Mouse (Mus musculus) midbrain, embryonic 12.5 days (tissue): ENCODE results near the gene Cyp26a1. TPM values are rescaled to one million over a fixed set of nuclear protein-coding genes. Genes with fewer than 3 reads are reported as not detected.

ENCODE experiments used
- ATAC-seq: fragments of 200-750 bp; cut with Nextera tagmentation; 2 replicates; pipeline ENCODE4 v1.8.0; 2017; ENCODE audit warnings: low read depth, moderate TSS enrichment, moderate library complexity; ENCODE audit not compliant: low FRiP score
- H3K27ac ChIP-seq: fragments of 300-500 bp; sonication (generic); replicated peaks from 2 replicates; pipeline ENCODE4 v1.5.1; 2016; ENCODE audit warnings: mild to moderate bottlenecking
- H3K27me3 ChIP-seq: fragments of 300-500 bp; sonication (generic); 2 replicates; pipeline ENCODE4 v1.6.1; 2016; ENCODE audit warnings: mild to moderate bottlenecking
- H3K36me3 ChIP-seq: fragments of 300-500 bp; sonication (generic); 2 replicates; pipeline ENCODE4 v1.6.1; 2016
- H3K4me1 ChIP-seq: fragments of 300-500 bp; sonication (generic); 2 replicates; pipeline ENCODE4 v1.6.1; 2016
- H3K4me2 ChIP-seq: fragments of 300-500 bp; sonication (generic); replicated peaks from 2 replicates; pipeline ENCODE4 v1.6.1; 2016; ENCODE audit warnings: mild to moderate bottlenecking, moderate library complexity
- H3K4me3 ChIP-seq: fragments of 300-500 bp; sonication (generic); 2 replicates; pipeline ENCODE4 v1.5.1; 2016; ENCODE audit warnings: mild to moderate bottlenecking
- H3K9ac ChIP-seq: fragments of 300-500 bp; sonication (generic); replicated peaks from 2 replicates; pipeline ENCODE4 v1.6.1; 2016; ENCODE audit warnings: mild to moderate bottlenecking, moderate library complexity
- H3K9me3 ChIP-seq: fragments of 300-500 bp; sonication (generic); 2 replicates; pipeline ENCODE4 v1.6.1; 2016; ENCODE audit warnings: mild to moderate bottlenecking
- WGBS: fragments of 180-500 bp; shearing (Covaris S2); methylation state at CpG from one replicate; pipeline ENCODE4 v1.1.7; 2016; 5-methylcytosine and 5-hydroxymethylcytosine counted together
- polyA plus RNA-seq: library from polyadenylated mRNA; unstranded; fragments of >200 nt; fragmentation: Nextera tagmentation; extraction: Ambion mirVana; gene quantifications from 2 replicates; pipeline ENCODE4 v1.2.1, GENCODE M21; 2016

Cyp26a1 gene
- polyA plus RNA-seq, 1 experiment from 2014 or later, result 0.19 TPM

DNA sequence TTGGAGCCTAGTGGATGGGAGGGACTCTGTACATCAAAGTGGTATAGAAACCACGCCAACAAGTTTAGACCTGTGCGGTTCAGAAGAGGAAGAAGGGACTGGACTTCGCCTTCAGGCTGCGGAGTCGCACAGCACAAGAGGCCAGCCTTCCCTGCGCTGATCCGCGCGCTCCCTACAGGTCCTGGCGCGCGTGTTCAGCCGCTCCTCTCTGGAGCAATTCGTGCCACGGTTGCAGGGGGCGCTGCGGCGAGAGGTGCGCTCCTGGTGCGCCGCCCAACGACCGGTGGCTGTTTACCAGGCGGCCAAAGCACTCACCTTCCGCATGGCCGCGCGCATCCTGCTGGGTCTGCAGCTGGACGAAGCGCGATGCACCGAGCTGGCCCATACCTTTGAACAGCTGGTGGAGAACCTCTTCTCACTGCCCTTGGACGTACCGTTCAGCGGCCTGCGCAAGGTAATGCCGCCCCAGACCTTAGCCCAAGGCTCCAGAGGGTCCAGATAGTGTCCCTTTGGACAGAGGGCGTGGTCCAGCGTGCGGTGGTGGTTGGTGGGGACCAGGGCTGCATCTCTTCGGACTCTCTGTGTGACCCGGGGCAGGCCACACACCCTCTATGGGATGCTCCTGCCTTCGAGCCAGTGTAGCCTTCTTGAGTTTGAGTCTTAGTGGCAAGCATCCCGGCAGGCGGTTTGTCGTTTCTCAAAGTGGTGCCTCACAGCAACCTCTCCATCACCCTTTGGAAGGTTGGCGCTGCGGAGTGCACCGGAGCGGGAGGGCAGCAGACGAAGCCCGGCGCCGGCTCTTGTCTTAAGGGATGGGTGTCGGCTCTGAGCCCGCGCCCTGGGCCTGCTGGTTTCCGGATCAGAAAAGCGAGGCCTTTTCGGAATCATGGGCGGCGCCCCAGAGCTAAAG, 10.4 kb upstream of the Cyp26a1 start:
- Histone ChIP-seq H3K4me1 (peaks cover 13% of the 10 kb centered on the region), H3K4me2 (no peak overlapping the region), H3K9me3 (no peaks in the 10 kb centered on the region), H3K4me3 (0 out of 2 replicates have a peak overlapping the region, but pooled peaks have one; percentile 0), H3K27ac (no peak overlapping the region), H3K36me3 (no peaks in the 10 kb centered on the region), H3K9ac (no peak overlapping the region), H3K27me3 (peaks cover 98% of the 10 kb centered on the region)
- WGBS, result 3% methylated on average over 62 of the region's 62 CpGs
- no peak for ATAC-seq

DNA sequence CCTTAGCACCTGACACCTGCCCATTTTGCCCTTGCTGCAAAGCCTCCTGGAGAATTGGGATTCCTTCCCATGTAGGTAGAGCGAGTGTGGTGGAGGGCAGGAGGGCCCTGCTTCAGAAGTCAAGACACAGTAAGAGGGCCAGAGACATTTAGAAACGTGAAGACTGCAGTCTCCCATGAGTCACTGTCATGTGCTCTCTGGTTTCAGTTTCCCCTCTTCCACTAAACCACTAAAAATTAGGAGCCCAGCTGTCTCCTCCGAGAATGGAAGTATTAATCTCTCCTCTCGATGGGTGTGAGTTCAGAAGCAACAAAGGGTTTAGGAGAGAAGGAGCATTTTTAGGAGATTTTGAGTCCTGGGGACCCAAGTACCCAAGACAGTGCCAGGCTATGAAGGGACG, 8.1 kb upstream of the Cyp26a1 start:
- Histone ChIP-seq H3K27ac (no peak overlapping the region), H3K36me3 (no peaks in the 10 kb centered on the region), H3K4me3 (no peak overlapping the region), H3K4me1 (peaks cover 19% of the 10 kb centered on the region), H3K9me3 (no peaks in the 10 kb centered on the region), H3K9ac (no peak overlapping the region), H3K27me3 (peaks cover 100% of the 10 kb centered on the region), H3K4me2 (no peak overlapping the region)
- ATAC-seq, result no peak
- 58% methylated on average over 5 of the region's 5 CpGs for WGBS

DNA sequence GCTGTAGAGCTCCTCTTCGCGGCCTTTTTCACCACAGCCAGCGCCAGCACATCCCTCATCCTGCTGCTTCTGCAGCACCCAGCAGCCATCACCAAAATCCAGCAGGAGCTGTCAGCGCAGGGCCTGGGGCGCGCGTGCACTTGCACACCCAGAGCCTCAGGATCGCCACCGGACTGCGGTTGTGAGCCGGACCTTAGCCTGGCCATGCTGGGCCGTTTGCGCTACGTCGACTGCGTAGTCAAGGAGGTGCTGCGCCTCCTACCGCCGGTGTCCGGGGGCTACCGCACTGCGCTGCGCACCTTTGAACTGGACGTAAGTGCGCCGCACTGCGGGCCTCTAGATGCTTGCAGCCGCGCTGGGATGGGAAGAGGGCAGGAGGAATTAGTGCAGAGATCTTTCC, 6.9 kb upstream of the Cyp26a1 start:
- Histone ChIP-seq H3K36me3 (no peaks in the 10 kb centered on the region), H3K4me1 (peaks cover 14% of the 10 kb centered on the region), H3K27me3 (peaks cover 100% of the 10 kb centered on the region), H3K4me2 (peak overlapping the region; percentile 41), H3K4me3 (peak overlapping the region; percentile 15; the same call in 1 of the 2 replicates), H3K9me3 (no peaks in the 10 kb centered on the region), H3K9ac (no peak overlapping the region), H3K27ac (no peak overlapping the region)
- ATAC-seq, result no peak
- 2% methylated on average over 29 of the region's 29 CpGs for WGBS

DNA sequence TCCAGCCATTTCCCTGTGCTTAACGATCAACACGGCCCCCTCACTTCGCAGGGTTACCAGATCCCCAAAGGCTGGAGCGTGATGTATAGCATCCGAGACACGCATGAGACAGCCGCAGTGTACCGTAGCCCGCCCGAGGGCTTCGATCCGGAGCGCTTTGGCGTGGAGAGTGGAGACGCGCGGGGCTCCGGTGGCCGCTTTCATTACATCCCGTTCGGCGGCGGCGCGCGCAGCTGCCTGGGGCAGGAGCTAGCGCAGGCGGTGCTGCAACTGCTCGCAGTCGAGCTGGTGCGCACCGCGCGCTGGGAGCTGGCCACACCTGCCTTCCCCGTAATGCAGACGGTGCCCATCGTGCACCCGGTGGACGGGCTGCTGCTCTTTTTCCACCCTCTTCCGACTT, 4.7 kb upstream of the Cyp26a1 start:
- H3K9ac ChIP-seq, result no peak overlapping the region
- peaks cover 23% of the 10 kb centered on the region for H3K4me1 ChIP-seq
- H3K9me3 ChIP-seq, result no peaks in the 10 kb centered on the region
- H3K36me3 ChIP-seq, result no peaks in the 10 kb centered on the region
- ATAC-seq, result peak; percentile 55; the same call in 1 of the 2 replicates
- H3K4me2 ChIP-seq, result peak overlapping the region; percentile 51
- no peak overlapping the region for H3K27ac ChIP-seq
- H3K27me3 ChIP-seq, result peaks cover 100% of the 10 kb centered on the region
- peak overlapping the region; percentile 35 for H3K4me3 ChIP-seq
- 2% methylated on average over 40 of the region's 40 CpGs for WGBS

DNA sequence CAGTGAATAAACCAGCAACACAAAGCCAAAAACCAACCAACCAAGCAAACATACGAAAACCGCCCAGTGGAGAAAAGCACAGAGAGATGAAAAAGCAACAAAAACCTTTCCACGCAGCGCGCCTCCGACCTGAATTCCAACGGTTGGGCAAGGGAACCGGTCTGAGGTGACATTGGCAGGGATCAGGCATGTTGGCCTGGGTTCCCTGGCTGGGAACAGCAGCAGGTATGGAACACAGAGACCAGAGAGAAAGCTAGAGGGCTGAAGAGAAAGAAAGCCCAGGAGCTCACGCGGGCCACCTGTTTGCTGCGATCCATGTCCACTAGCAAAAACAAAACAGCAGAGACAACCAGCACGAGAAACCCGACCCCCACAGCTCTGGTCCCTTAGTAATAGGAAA, 2.5 kb upstream of the Cyp26a1 start:
- no peaks in the 10 kb centered on the region for H3K9me3 ChIP-seq
- peaks cover 100% of the 10 kb centered on the region for H3K27me3 ChIP-seq
- H3K27ac ChIP-seq, result no peak overlapping the region
- H3K9ac ChIP-seq, result no peak overlapping the region
- no peak overlapping the region for H3K4me2 ChIP-seq
- no peaks in the 10 kb centered on the region for H3K36me3 ChIP-seq
- H3K4me1 ChIP-seq, result peaks cover 33% of the 10 kb centered on the region
- WGBS, result 29% methylated on average over 13 of the region's 13 CpGs
- no peak for ATAC-seq
- no peak overlapping the region for H3K4me3 ChIP-seq

DNA sequence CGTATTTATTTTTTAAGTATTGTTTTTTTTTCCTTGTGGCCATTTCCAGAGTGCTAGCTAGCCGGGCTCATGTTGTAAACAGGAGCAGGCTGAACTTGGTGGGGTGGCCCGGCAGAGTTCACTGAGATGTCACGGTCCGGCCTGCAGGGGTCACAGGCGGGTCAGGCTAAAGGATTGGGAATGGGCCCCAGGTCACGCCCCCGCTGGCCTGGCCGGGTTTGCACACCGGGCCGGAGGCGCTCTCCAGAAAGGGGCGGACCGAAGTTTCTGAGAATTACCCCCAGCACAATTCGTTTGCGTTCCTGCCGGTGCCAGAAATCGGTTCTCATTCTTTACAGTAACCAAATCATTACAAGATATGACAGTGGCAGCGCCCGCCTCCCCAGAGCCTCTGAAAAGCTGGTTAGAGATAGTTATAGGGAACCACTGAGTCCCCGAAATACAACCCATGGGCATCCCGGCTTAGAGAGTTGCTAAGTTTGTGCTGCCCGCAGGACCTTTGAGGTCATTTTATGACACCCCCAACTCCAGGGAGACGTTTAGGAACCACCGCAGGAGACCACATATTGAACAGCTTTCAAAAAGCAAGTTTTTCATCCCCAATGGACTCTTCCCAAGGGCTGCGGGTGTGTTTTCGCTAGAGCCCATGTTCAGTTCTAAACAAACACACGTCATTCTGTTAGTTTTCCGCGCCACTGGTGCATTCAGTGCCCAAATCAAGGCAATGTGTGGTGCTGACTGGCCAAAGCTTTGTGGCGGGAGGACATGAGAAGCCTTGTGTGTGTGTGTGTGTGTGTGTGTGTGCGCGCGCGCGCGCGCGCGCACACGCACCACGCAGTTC, 1.6 kb upstream of the Cyp26a1 start:
- peaks cover 29% of the 10 kb centered on the region for H3K4me1 ChIP-seq
- no peak for ATAC-seq

DNA sequence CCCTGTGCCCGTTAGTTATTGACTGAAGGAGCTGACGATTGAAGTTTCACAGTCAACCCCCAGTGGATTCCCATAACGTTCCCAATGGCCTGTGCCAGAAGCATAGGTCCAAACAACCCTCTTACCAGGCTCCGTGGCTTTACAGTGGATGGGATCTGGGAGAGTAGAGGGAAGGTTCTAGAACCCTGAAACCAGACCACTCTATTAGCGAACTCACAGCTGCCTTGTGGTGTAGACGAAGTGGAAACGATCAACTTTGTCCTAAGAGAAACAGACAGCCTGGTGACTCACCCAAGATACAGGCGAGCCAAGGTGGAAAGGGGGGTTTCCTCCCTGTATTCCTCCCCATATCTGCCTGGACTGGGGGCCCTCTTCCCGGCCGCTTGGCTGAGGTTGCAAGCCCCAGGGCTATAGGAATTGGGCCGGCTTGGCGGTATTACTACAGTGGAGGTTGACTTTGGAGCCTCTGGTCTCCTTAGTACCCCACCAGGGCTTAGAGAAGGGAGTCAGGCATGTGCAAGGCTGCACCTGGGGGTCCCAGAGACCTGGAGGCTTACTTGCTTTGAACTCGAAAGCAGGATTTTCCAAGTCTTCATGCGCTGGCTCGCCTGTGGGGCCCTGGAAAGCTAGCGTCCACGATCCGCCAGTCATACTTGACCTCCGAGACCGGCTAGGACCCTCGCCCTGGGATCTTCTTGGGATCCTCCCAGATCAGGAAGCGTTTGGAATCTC, 829 bp upstream of the Cyp26a1 start:
- ATAC-seq, result no peak
- Histone ChIP-seq H3K9me3 (no peaks in the 10 kb centered on the region), H3K4me3 (0 out of 2 replicates have a peak overlapping the region, but pooled peaks have one; percentile 31), H3K9ac (no peak overlapping the region), H3K36me3 (no peaks in the 10 kb centered on the region), H3K4me1 (peaks cover 29% of the 10 kb centered on the region), H3K27me3 (peaks cover 98% of the 10 kb centered on the region), H3K27ac (no peak overlapping the region), H3K4me2 (peak overlapping the region; percentile 48)
- 2% methylated on average over 22 of the region's 22 CpGs for WGBS

More for the DNA sequence above, 1.6 kb upstream of the Cyp26a1 start:
- Histone ChIP-seq H3K9me3 (no peaks in the 10 kb centered on the region), H3K36me3 (no peaks in the 10 kb centered on the region), H3K4me2 (peak overlapping the region; percentile 29; the same call in 1 of the 2 replicates), H3K9ac (no peak overlapping the region), H3K27me3 (peaks cover 100% of the 10 kb centered on the region), H3K4me3 (0 out of 2 replicates have a peak overlapping the region, but pooled peaks have one; percentile 4), H3K27ac (no peak overlapping the region)
- 5% methylated on average over 42 of the region's 42 CpGs for WGBS

DNA sequence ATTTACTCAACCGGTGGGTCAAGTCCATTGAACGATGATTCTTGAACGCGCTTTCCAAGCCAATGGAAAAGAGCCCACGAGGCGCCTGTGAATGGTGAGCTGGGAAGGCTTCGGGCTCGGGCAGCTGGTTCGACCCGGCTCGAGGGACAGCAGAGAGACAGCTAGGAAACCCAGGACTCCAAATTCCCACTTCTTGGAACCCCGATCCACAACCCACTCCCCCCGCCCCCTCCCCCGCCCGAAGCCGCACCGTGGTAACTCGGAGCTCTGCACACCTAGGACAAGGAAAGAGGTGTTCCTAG, 312 bp upstream of the Cyp26a1 start:
- under 1% methylated on average over 18 of the region's 18 CpGs for WGBS
- H3K9ac ChIP-seq, result no peak overlapping the region
- no peak for ATAC-seq
- H3K27me3 ChIP-seq, result peaks cover 98% of the 10 kb centered on the region
- no peaks in the 10 kb centered on the region for H3K9me3 ChIP-seq
- peak overlapping the region; percentile 48 for H3K4me2 ChIP-seq
- H3K36me3 ChIP-seq, result no peaks in the 10 kb centered on the region
- H3K27ac ChIP-seq, result no peak overlapping the region
- peaks cover 29% of the 10 kb centered on the region for H3K4me1 ChIP-seq
- peak overlapping the region; percentile 31 for H3K4me3 ChIP-seq

DNA sequence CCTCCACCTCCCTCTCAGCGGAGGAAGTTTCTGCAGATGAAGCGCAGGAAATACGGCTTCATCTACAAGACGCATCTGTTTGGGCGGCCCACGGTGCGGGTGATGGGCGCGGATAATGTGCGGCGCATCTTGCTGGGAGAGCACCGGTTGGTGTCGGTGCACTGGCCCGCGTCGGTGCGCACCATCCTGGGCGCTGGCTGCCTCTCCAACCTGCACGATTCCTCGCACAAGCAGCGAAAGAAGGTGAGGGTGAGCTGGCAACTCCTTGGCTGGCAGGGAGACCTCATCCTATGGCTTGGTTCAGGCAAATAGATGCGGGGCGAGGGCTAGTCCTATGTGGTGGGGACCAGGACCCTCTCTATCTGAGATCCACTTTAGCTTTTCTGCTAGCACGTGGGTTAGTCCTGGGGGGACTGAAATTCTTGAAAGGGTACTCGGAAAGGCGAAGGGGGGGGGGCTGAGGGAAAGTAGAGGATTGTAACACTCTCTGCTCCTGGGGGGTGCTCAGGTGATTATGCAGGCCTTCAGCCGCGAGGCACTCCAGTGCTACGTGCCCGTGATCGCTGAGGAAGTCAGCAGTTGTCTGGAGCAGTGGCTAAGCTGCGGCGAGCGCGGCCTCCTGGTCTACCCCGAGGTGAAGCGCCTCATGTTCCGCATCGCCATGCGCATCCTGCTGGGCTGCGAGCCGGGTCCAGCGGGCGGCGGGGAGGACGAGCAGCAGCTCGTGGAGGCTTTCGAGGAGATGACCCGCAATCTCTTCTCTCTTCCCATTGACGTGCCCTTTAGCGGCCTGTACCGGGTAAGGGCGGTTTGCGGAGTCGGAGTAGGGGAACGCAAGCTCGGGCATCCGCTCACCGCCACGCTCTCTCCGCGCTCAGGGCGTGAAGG, 919 bp downstream of the Cyp26a1 start:
- whole genome bisulfite sequencing, result under 1% methylated on average over 63 of the region's 63 CpGs

DNA sequence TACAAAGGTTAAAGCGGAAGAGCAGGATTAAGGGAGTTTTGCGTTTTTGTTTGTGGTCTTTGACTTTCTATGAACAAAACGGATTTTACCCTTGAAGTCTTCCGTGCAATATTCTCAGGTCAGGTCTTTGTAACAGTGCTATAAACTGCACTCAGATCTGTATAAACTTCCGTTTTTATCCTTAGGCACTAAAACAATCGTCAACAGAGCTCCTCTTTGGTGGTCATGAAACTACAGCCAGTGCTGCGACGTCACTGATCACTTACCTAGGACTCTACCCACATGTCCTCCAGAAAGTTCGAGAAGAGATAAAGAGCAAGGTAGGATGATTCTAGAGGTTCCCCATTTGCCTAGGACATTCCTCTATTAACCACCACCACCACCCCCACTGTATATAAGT, 2.1 kb downstream of the Cyp26a1 start:
- Histone ChIP-seq H3K4me3 (no peak overlapping the region), H3K27ac (no peak overlapping the region), H3K4me2 (no peak overlapping the region), H3K27me3 (peaks cover 96% of the 10 kb centered on the region), H3K9ac (no peak overlapping the region), H3K36me3 (no peaks in the 10 kb centered on the region), H3K4me1 (peaks cover 22% of the 10 kb centered on the region), H3K9me3 (no peaks in the 10 kb centered on the region)
- 15% methylated on average over 9 of the region's 9 CpGs for WGBS
- no peak for ATAC-seq

More for the DNA sequence above, 919 bp downstream of the Cyp26a1 start:
- H3K27me3 ChIP-seq, result peaks cover 98% of the 10 kb centered on the region
- H3K4me2 ChIP-seq, result peak overlapping the region; percentile 48
- H3K9me3 ChIP-seq, result no peaks in the 10 kb centered on the region
- no peak overlapping the region for H3K27ac ChIP-seq
- H3K4me1 ChIP-seq, result peaks cover 22% of the 10 kb centered on the region
- no peak for ATAC-seq
- H3K36me3 ChIP-seq, result no peaks in the 10 kb centered on the region
- no peak overlapping the region for H3K9ac ChIP-seq
- peak overlapping the region; percentile 31 for H3K4me3 ChIP-seq
